Mouse (Mus musculus) heart, embryonic 11.5 days (tissue): ENCODE results near the gene Numa1. TPM values are rescaled to one million over a fixed set of nuclear protein-coding genes. Genes with fewer than 3 reads are reported as not detected.

Experiments used
- ATAC-seq: fragments of 200-750 bp; cut with Nextera tagmentation; replicated peaks from 2 replicates; pipeline ENCODE4 v1.8.0; 2017; ENCODE audit warnings: moderate library complexity; ENCODE audit not compliant: insufficient number of reproducible peaks, low FRiP score, low TSS enrichment
- H3K27ac ChIP-seq: fragments of 300-500 bp; sonication (generic); 2 replicates; pipeline ENCODE4 v1.5.1; 2014; ENCODE audit warnings: mild to moderate bottlenecking, low read depth, low read length
- H3K27me3 ChIP-seq: fragments of 300-500 bp; sonication (generic); 2 replicates; pipeline ENCODE4 v1.6.1; 2014; ENCODE audit warnings: mild to moderate bottlenecking, low read length, mixed read lengths; ENCODE audit not compliant: control insufficient read depth, insufficient read depth
- H3K36me3 ChIP-seq: fragments of 300-500 bp; sonication (generic); 2 replicates; pipeline ENCODE4 v1.6.1; 2014; ENCODE audit warnings: mild to moderate bottlenecking, low read length, moderate library complexity, mixed read lengths; ENCODE audit not compliant: control insufficient read depth, insufficient read depth
- H3K4me1 ChIP-seq: fragments of 300-500 bp; sonication (generic); 2 replicates; pipeline ENCODE4 v1.6.1; 2014; ENCODE audit warnings: low read length; ENCODE audit not compliant: control insufficient read depth, insufficient read depth
- H3K4me2 ChIP-seq: fragments of 300-500 bp; sonication (generic); 2 replicates; pipeline ENCODE4 v1.6.1; 2014; ENCODE audit warnings: mild to moderate bottlenecking, moderate library complexity
- H3K4me3 ChIP-seq: fragments of 300-500 bp; sonication (generic); 2 replicates; pipeline ENCODE4 v1.5.1; 2014; ENCODE audit warnings: low read depth, low read length
- H3K9ac ChIP-seq: fragments of 300-500 bp; sonication (generic); 2 replicates; pipeline ENCODE4 v1.6.1; 2014; ENCODE audit warnings: mild to moderate bottlenecking, low read depth, low read length, moderate library complexity
- H3K9me3 ChIP-seq: fragments of 300-500 bp; sonication (generic); replicated peaks from 2 replicates; pipeline ENCODE4 v1.6.1; 2016; ENCODE audit warnings: low read length; ENCODE audit not compliant: control insufficient read depth
- WGBS: fragments of 180-500 bp; shearing (Covaris S2); extraction: QIAGEN DNeasy Blood & Tissue Kit; methylation state at CpG from one replicate; pipeline ENCODE4 v1.1.7; 2014; ENCODE audit not compliant: insufficient replicate concordance; 5-methylcytosine and 5-hydroxymethylcytosine counted together
- polyA plus RNA-seq: library from polyadenylated mRNA; unstranded; fragments of >200 nt; fragmentation: Nextera tagmentation; extraction: Ambion mirVana; gene quantifications from 2 replicates; pipeline ENCODE4 v1.2.1, GENCODE M21; 2014

Numa1 gene
- 58.0 and 64.1 TPM in 2 replicates for polyA plus RNA-seq

GRCm38 (mm10) chr7:101933751-101934240, at the start of gene Numa1, which contains the start of gene Lrrc51:
Gene Numa1 (plus strand): TSS chr7:101934111.
Gene Lrrc51 (minus strand): TSS chr7:101933895.
- H3K36me3 ChIP-seq = peaks cover 2% of the 10 kb centered on the region; the same call in 1 of the 2 replicates
- H3K4me1 ChIP-seq = peaks cover 4% of the 10 kb centered on the region; the same call in 1 of the 2 replicates
- WGBS = under 1% methylated on average over 40 of the region's 40 CpGs
- H3K9ac ChIP-seq = peak within 1 kb of the TSS; percentile 91
- H3K4me3 ChIP-seq = peak within 1 kb of the TSS; percentile 92
- H3K9me3 ChIP-seq = no peaks in the 10 kb centered on the region
- H3K27me3 ChIP-seq = no peaks in the 10 kb centered on the region
- peak within 1 kb of the TSS; percentile 68 for H3K4me2 ChIP-seq
- H3K27ac ChIP-seq = peak within 1 kb of the TSS; percentile 76
- ATAC-seq = peak; percentile 95

- no peaks in the 10 kb centered on the region for H3K27me3 ChIP-seq
- H3K4me1 ChIP-seq = no peaks in the 10 kb centered on the region
- H3K36me3 ChIP-seq = no peaks in the 10 kb centered on the region
- H3K9ac ChIP-seq = no peak overlapping the region
- ATAC-seq = no peak
- H3K4me2 ChIP-seq = no peak overlapping the region
- no peak overlapping the region for H3K4me3 ChIP-seq
- WGBS = 90% methylated on average over 4 of the region's 4 CpGs
- H3K9me3 ChIP-seq = no peaks in the 10 kb centered on the region
- H3K27ac ChIP-seq = no peak overlapping the region
These were observed 49.8 kb upstream of the Numa1 start for GRCm38 (mm10) chr7:101884160-101884559.

- no peaks in the 10 kb centered on the region for H3K27me3 ChIP-seq
- H3K27ac ChIP-seq = no peak overlapping the region
- H3K9me3 ChIP-seq = no peaks in the 10 kb centered on the region
- no peaks in the 10 kb centered on the region for H3K4me1 ChIP-seq
- H3K36me3 ChIP-seq = no peaks in the 10 kb centered on the region
- H3K4me3 ChIP-seq = no peak overlapping the region
- WGBS = 73% methylated on average over 6 of the region's 6 CpGs
- no peak overlapping the region for H3K9ac ChIP-seq
- no peak for ATAC-seq
- H3K4me2 ChIP-seq = no peak overlapping the region
These were observed 47.6 kb upstream of the Numa1 start for GRCm38 (mm10) chr7:101886274-101886673.

GRCm38 (mm10) chr7:101888460-101888859, 45.5 kb upstream of the Numa1 start:
- no peaks in the 10 kb centered on the region for H3K9me3 ChIP-seq
- no peaks in the 10 kb centered on the region for H3K27me3 ChIP-seq
- no peak overlapping the region for H3K4me3 ChIP-seq
- ATAC-seq = no peak
- no peak overlapping the region for H3K27ac ChIP-seq
- H3K4me2 ChIP-seq = no peak overlapping the region
- no peak overlapping the region for H3K9ac ChIP-seq
- 73% methylated on average over 4 of the region's 4 CpGs for WGBS
- no peaks in the 10 kb centered on the region for H3K4me1 ChIP-seq
- H3K36me3 ChIP-seq = no peaks in the 10 kb centered on the region

- H3K36me3 ChIP-seq = no peaks in the 10 kb centered on the region
- no peak for ATAC-seq
- H3K9ac ChIP-seq = peak overlapping the region; percentile 81
- no peak overlapping the region for H3K27ac ChIP-seq
- 33% methylated on average over 9 of the region's 9 CpGs for WGBS
- H3K4me1 ChIP-seq = no peaks in the 10 kb centered on the region
- no peaks in the 10 kb centered on the region for H3K9me3 ChIP-seq
- H3K4me3 ChIP-seq = peak overlapping the region; percentile 66
- no peaks in the 10 kb centered on the region for H3K27me3 ChIP-seq
- peak overlapping the region; percentile 62 for H3K4me2 ChIP-seq
These were observed 38.2 kb upstream of the Numa1 start for GRCm38 (mm10) chr7:101895695-101896094.

- H3K4me1 ChIP-seq = no peaks in the 10 kb centered on the region
- peak overlapping the region; percentile 62 for H3K4me2 ChIP-seq
- ATAC-seq = peak; percentile 97
- no peaks in the 10 kb centered on the region for H3K36me3 ChIP-seq
- peak overlapping the region; percentile 90 for H3K27ac ChIP-seq
- H3K9me3 ChIP-seq = no peaks in the 10 kb centered on the region
- H3K9ac ChIP-seq = peak overlapping the region; percentile 81
- H3K27me3 ChIP-seq = no peaks in the 10 kb centered on the region
- WGBS = under 1% methylated on average over 57 of the region's 57 CpGs
- peak overlapping the region; percentile 66 for H3K4me3 ChIP-seq
These were observed 37.5 kb upstream of the Numa1 start for GRCm38 (mm10) chr7:101896104-101897066.

- Histone ChIP-seq H3K36me3 (0 out of 2 replicates have a peak, but pooled peaks cover 7% of the 10 kb centered on the region), H3K27ac (no peak overlapping the region), H3K9me3 (no peaks in the 10 kb centered on the region), H3K27me3 (no peaks in the 10 kb centered on the region), H3K4me2 (no peak overlapping the region), H3K4me3 (no peak overlapping the region), H3K4me1 (peaks cover 4% of the 10 kb centered on the region; the same call in 1 of the 2 replicates), H3K9ac (no peak overlapping the region)
- ATAC-seq = no peak
- 89% methylated on average over 16 of the region's 16 CpGs for WGBS
These were observed 33.4 kb upstream of the Numa1 start for GRCm38 (mm10) chr7:101900331-101901097.

GRCm38 (mm10) chr7:101901969-101902368, 31.9 kb upstream of the Numa1 start:
- no peak overlapping the region for H3K27ac ChIP-seq
- no peaks in the 10 kb centered on the region for H3K27me3 ChIP-seq
- WGBS = 85% methylated on average over 10 of the region's 10 CpGs
- H3K4me3 ChIP-seq = no peak overlapping the region
- H3K9me3 ChIP-seq = no peaks in the 10 kb centered on the region
- no peak overlapping the region for H3K4me2 ChIP-seq
- no peak overlapping the region for H3K9ac ChIP-seq
- ATAC-seq = no peak
- H3K36me3 ChIP-seq = 0 out of 2 replicates have a peak, but pooled peaks cover 7% of the 10 kb centered on the region
- peaks cover 10% of the 10 kb centered on the region for H3K4me1 ChIP-seq
